Mouse (Mus musculus) macrophage (primary cell): ENCODE results near the gene Relch. TPM values are rescaled to one million over a fixed set of nuclear protein-coding genes. Genes with fewer than 3 reads are reported as not detected.

Experiments
- H3K27ac ChIP-seq: fragments of 350-480 bp; formaldehyde crosslinking; 2 replicates; pipeline ENCODE4 v1.9.0; 2021
- H3K36me3 ChIP-seq: fragments of 350-480 bp; formaldehyde crosslinking; 2 replicates; pipeline ENCODE4 v1.9.0; 2021; ENCODE audit errors: inconsistent target
- H3K4me3 ChIP-seq: fragments of 350-480 bp; formaldehyde crosslinking; 2 replicates; pipeline ENCODE4 v1.9.0; 2021; ENCODE audit errors: inconsistent target
- H3K79me2 ChIP-seq: fragments of 350-480 bp; formaldehyde crosslinking; 2 replicates; pipeline ENCODE4 v1.9.0; 2021; ENCODE audit errors: inconsistent target
- WGBS: methylation state at CpG from one replicate; pipeline ENCODE4 v1.1.7; 2026; ENCODE audit warnings: inconsistent platforms; ENCODE audit not compliant: missing documents; 5-methylcytosine and 5-hydroxymethylcytosine counted together
- polyA plus RNA-seq: library from polyadenylated mRNA; stranded (reverse); fragments of 250-400 nt; gene quantifications from 3 replicates; pipeline ENCODE4 v1.2.4, GENCODE M21; 2018; ENCODE audit warnings: inconsistent platforms

The Relch gene
- polyA plus RNA-seq, 1 experiment from 2014 or later = 9.0 TPM

DNA sequence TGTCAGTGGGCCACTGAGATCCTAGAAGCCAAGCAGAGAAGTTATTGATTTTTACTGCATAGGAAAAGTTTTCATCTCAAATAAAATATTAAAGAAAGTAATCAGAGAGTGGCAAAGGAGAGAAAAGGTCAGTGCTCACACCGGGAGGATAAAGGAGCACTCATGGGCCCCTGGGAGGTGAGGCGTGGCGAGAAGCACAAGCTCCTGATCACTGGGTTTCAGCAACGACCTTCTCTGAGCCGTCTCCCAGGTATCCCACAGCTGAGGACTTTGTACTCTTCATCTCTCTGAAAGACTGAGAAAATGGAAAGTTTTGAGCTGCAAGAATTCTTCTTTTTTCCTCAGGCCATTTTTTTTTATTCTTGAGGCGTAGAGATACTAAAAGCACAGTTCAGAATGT, 131.0 kb downstream of the Relch start:
- 0 out of 2 replicates have a peak, but pooled peaks cover 7% of the 10 kb centered on the region for H3K36me3 ChIP-seq
- peaks cover 99% of the 10 kb centered on the region for H3K79me2 ChIP-seq
- H3K27ac ChIP-seq = no peak overlapping the region
- 98% methylated on average over 6 of the region's 6 CpGs for WGBS
- no peak overlapping the region for H3K4me3 ChIP-seq

- Histone ChIP-seq H3K36me3 (0 out of 2 replicates have a peak, but pooled peaks cover 7% of the 10 kb centered on the region), H3K4me3 (no peak overlapping the region), H3K27ac (no peak overlapping the region), H3K79me2 (peaks cover 100% of the 10 kb centered on the region)
- 85% methylated on average over 4 of the region's 4 CpGs for WGBS
These were observed 132.0 kb downstream of the Relch start for GRCm38 (mm10) chr1:105795705-105796104.

DNA sequence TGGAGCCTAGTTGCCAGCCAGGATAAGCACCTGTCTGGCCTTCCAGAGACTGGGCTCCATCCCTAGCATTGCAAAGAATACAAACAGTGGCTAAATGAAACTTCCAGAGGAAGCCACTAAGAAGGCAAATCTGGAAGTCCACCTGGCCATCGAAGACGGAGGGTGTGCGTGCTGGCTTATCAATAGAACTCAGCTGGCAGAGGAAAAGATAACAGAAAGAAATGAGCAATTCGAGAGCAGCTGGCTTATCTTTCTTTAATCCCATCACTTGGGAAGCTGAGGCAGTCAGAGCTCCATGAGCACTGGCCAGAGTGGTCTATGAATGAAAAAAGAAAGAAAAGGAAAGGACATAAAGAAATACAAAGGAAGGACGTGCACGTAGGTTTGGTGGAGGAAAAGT, 136.9 kb downstream of the Relch start:
- H3K27ac ChIP-seq = peak overlapping the region; percentile 54
- peaks cover 100% of the 10 kb centered on the region for H3K79me2 ChIP-seq
- 94% methylated on average over 6 of the region's 6 CpGs for WGBS
- H3K4me3 ChIP-seq = no peak overlapping the region
- no peaks in the 10 kb centered on the region for H3K36me3 ChIP-seq

GRCm38 (mm10) chr1:105801252-105801651, 137.6 kb downstream of the Relch start:
- no peak overlapping the region for H3K4me3 ChIP-seq
- peak overlapping the region; percentile 54 for H3K27ac ChIP-seq
- H3K79me2 ChIP-seq = peaks cover 100% of the 10 kb centered on the region
- no peaks in the 10 kb centered on the region for H3K36me3 ChIP-seq

- WGBS = 41% methylated on average over 6 of the region's 6 CpGs
- peaks cover 100% of the 10 kb centered on the region for H3K79me2 ChIP-seq
- H3K27ac ChIP-seq = no peak overlapping the region
- H3K36me3 ChIP-seq = peaks cover 16% of the 10 kb centered on the region; the same call in 1 of the 2 replicates
- H3K4me3 ChIP-seq = no peak overlapping the region
These were observed 139.3 kb downstream of the Relch start for GRCm38 (mm10) chr1:105802941-105803340.

DNA sequence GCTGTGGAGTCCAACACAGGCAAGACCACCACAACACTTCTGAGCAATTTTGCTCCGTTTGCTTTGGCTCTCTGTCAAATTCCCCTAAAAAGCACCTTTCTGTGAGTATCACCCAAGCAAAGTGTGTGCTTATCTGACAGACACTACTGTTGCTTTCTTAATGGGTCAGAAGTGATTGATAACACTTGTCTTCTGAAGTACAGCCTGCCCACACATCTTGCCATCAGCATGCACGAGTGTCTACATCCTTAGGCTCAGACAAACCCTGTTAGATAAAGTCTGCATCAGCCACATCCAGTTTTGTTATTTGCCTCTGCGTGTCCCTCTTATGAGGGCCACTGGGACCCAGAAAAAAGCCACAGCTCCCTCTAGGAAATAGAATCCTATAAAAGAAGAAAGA, 140.6 kb downstream of the Relch start:
- Histone ChIP-seq H3K79me2 (peaks cover 92% of the 10 kb centered on the region), H3K36me3 (peaks cover 26% of the 10 kb centered on the region; the same call in 1 of the 2 replicates), H3K4me3 (no peak overlapping the region), H3K27ac (no peak overlapping the region)
- 94% methylated on average over 3 of the region's 3 CpGs for WGBS

Other genes starting within 250 kb of the Relch start
- 11.7 to 21.3 TPM (median 14.0 TPM) in 3 replicates for gene Pign, start 184 bp upstream of the Relch start, polyA plus RNA-seq
- gene Tnfrsf11a, start 116.9 kb downstream of the Relch start, polyA plus RNA-seq = 28.4 to 79.0 TPM (median 38.4 TPM) in 3 replicates